Mouse (Mus musculus) midbrain, postnatal 0 days (tissue): Measurements from ENCODE around the gene Hoxc11. TPM values are rescaled to one million over a fixed set of nuclear protein-coding genes. Genes with fewer than 3 reads are reported as not detected.

Experiments used
- ATAC-seq: fragments of 200-750 bp; cut with Nextera tagmentation; 2 replicates; pipeline ENCODE4 v1.8.0; 2017; ENCODE audit warnings: moderate number of reproducible peaks, mild to moderate bottlenecking, moderate TSS enrichment, moderate library complexity; ENCODE audit not compliant: low FRiP score
- DNase-seq: peaks from one replicate; pipeline ENCODE4 v3.0.0-alpha.2; 2015; ENCODE audit warnings: low spot score
- H3K27ac ChIP-seq: fragments of 300-500 bp; sonication (generic); 2 replicates; pipeline ENCODE4 v1.5.1; 2014; ENCODE audit warnings: low read depth, mild to moderate bottlenecking, low read length, mixed read lengths
- H3K27me3 ChIP-seq: fragments of 300-500 bp; sonication (generic); 2 replicates; pipeline ENCODE4 v1.6.1; 2014; ENCODE audit warnings: low read length, control low read depth, mixed read lengths; ENCODE audit not compliant: insufficient read depth
- H3K36me3 ChIP-seq: fragments of 300-500 bp; sonication (generic); 2 replicates; pipeline ENCODE4 v1.6.1; 2014; ENCODE audit warnings: low read length, control low read depth, mixed read lengths; ENCODE audit not compliant: insufficient read depth
- H3K4me1 ChIP-seq: fragments of 300-500 bp; sonication (generic); 2 replicates; pipeline ENCODE4 v1.6.1; 2014; ENCODE audit warnings: mild to moderate bottlenecking, control low read depth, antibody characterized with exemption, low read length, mixed read lengths; ENCODE audit not compliant: insufficient read depth
- H3K4me2 ChIP-seq: fragments of 300-500 bp; sonication (generic); 2 replicates; pipeline ENCODE4 v1.6.1; 2014; ENCODE audit warnings: low read depth, mild to moderate bottlenecking, low read length, mixed read lengths; ENCODE audit not compliant: poor library complexity, severe bottlenecking
- H3K4me3 ChIP-seq: fragments of 300-500 bp; sonication (generic); 2 replicates; pipeline ENCODE4 v1.5.1; 2014; ENCODE audit warnings: low read depth, mild to moderate bottlenecking, low read length, moderate library complexity
- H3K9ac ChIP-seq: fragments of 300-500 bp; sonication (generic); replicated peaks from 2 replicates; pipeline ENCODE4 v1.6.1; 2014; ENCODE audit warnings: mild to moderate bottlenecking, low read length, moderate library complexity, mixed read lengths; ENCODE audit not compliant: poor library complexity, severe bottlenecking
- H3K9me3 ChIP-seq: fragments of 300-500 bp; sonication (generic); 2 replicates; pipeline ENCODE4 v1.6.1; 2016; ENCODE audit warnings: low read length, control low read depth
- CTCF ChIP-seq: IDR thresholded peaks from 2 replicates; pipeline ENCODE4 v1.5.1; 2016; ENCODE audit warnings: antibody characterized with exemption, mild to moderate bottlenecking
- WGBS: fragments of 180-500 bp; shearing (Covaris S2); extraction: QIAGEN DNeasy Blood & Tissue Kit; methylation state at CpG from one replicate; pipeline ENCODE4 v1.1.7; 2014; 5-methylcytosine and 5-hydroxymethylcytosine counted together
- microRNA-seq: library from miRNA; unstranded; fragments of <30 nt; microRNA quantifications from one replicate; pipeline ENCODE4, GENCODE M21; 2016; ENCODE audit warnings: borderline number of aligned reads
- polyA plus RNA-seq: library from polyadenylated mRNA; unstranded; fragments of >200 nt; fragmentation: Nextera tagmentation; extraction: Ambion mirVana; gene quantifications from 2 replicates; pipeline ENCODE4 v1.2.1, GENCODE M21; 2015
- total RNA-seq: library from RNA; depleted of rRNA; stranded (reverse); fragments of >200 nt; gene quantifications from 2 replicates; pipeline ENCODE4 v1.2.3, GENCODE M21; 2014; rRNA removed

Hoxc11 gene
- total and polyA plus RNA-seq, 2 experiments from 2014 or later, result not detected

- Histone ChIP-seq H3K36me3 (no peaks in the 10 kb centered on the region), H3K4me3 (no peak overlapping the region), H3K9me3 (no peaks in the 10 kb centered on the region), H3K9ac (no peak overlapping the region), H3K4me2 (no peak overlapping the region), H3K4me1 (no peaks in the 10 kb centered on the region), H3K27me3 (peaks cover 99% of the 10 kb centered on the region), H3K27ac (no peak overlapping the region)
- WGBS, result under 1% methylated on average over 17 of the region's 17 CpGs
- ATAC-seq (no peak), DNase-seq (no peak)
- no peak for TF ChIP-seq CTCF
Observed at GRCm38 (mm10) chr15:103005308-103005707, 51.1 kb downstream of the Hoxc11 start.

DNA sequence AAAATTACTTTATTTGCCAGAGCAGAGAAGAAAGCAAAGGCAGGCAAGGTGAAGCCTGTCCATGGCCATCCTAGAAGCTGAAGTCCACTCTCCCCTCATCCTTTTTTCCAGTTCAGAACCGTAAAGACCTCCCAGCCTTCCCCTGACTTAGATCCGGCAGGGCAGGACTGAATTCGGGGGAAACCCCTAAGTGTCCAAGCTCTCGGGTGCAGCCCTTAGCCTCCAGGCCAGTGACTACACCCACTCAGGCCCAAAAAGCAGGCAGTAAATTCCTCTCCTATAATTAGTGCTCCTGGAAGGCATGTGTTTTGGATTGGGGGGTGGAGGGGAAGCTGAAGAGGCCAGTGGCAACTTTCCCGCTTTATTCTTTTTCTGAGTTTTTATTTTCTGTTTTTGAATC is 51.6 kb downstream of the Hoxc11 start:
- Histone ChIP-seq H3K9me3 (no peaks in the 10 kb centered on the region), H3K4me1 (no peaks in the 10 kb centered on the region), H3K4me3 (no peak overlapping the region), H3K27ac (no peak overlapping the region), H3K9ac (no peak overlapping the region), H3K4me2 (no peak overlapping the region), H3K36me3 (no peaks in the 10 kb centered on the region), H3K27me3 (peaks cover 99% of the 10 kb centered on the region)
- no peak for TF ChIP-seq CTCF
- no peak for DNase-seq
- no peak for ATAC-seq
- 2% methylated on average over 5 of the region's 5 CpGs for WGBS

DNA sequence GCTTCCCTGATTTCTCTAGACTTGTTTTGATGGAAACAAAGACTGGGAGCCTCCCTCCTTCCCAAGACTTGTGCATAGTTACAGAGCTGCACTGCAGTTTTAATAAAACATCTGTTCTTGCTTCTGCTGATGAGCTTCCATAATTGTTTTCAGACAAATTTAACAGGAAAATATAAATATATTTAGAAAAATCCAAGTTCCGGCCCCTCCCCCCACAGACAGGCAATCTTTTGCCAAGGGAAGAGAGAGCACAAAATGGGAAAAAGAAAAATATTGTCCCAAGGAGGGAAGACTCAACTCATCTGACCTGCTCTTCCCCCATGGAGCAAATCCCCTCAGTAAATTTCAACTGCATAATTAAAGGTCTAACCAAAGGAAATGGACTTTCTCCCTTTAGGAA is 52.1 kb downstream of the Hoxc11 start:
- H3K4me3 ChIP-seq, result no peak overlapping the region
- H3K36me3 ChIP-seq, result no peaks in the 10 kb centered on the region
- TF ChIP-seq CTCF, result no peak
- ATAC-seq, result no peak
- no peak overlapping the region for H3K27ac ChIP-seq
- H3K4me1 ChIP-seq, result no peaks in the 10 kb centered on the region
- 24% methylated on average over 1 of the region's 1 CpGs for WGBS
- H3K27me3 ChIP-seq, result peaks cover 99% of the 10 kb centered on the region
- H3K9me3 ChIP-seq, result no peaks in the 10 kb centered on the region
- DNase-seq, result no peak
- no peak overlapping the region for H3K4me2 ChIP-seq
- no peak overlapping the region for H3K9ac ChIP-seq

Small RNAs within 50 kb of the gene (microRNA-seq; reads per million reads assigned to microRNA genes)
- gene Mir196a-2, result not detected

Other genes with a start within 250 kb of the Hoxc11 start
- gene Calcoco1, start 232.2 kb upstream of the Hoxc11 start, total RNA-seq, result 34.4 and 34.7 TPM in 2 replicates
- gene Calcoco1, start 232.2 kb upstream of the Hoxc11 start, polyA plus RNA-seq, result 27.1 and 27.2 TPM in 2 replicates
- 0.16 TPM in 1 of 2 replicates, not detected in the other for gene Hoxc13, start 33.3 kb upstream of the Hoxc11 start, total RNA-seq
- gene Hoxc13, start 33.3 kb upstream of the Hoxc11 start, polyA plus RNA-seq, result not detected in 2 replicates
- not detected in 2 replicates for gene Hoxc12, start 17.7 kb upstream of the Hoxc11 start, total RNA-seq
- gene Hoxc12, start 17.7 kb upstream of the Hoxc11 start, polyA plus RNA-seq, result not detected in 2 replicates
- not detected in 2 replicates for gene Hoxc10, start 12.4 kb downstream of the Hoxc11 start, total RNA-seq
- not detected in 2 replicates for gene Hoxc10, start 12.4 kb downstream of the Hoxc11 start, polyA plus RNA-seq
- gene Hoxc5, start 13.0 kb downstream of the Hoxc11 start, total RNA-seq, result 0.88 TPM in 1 of 2 replicates, not detected in the other
- not detected in 2 replicates for gene Hoxc5, start 13.0 kb downstream of the Hoxc11 start, polyA plus RNA-seq
- not detected in 2 replicates for gene Hoxc9, start 22.0 kb downstream of the Hoxc11 start, total RNA-seq
- not detected in 2 replicates for gene Hoxc9, start 22.0 kb downstream of the Hoxc11 start, polyA plus RNA-seq
- gene Hoxc8, start 36.2 kb downstream of the Hoxc11 start, total RNA-seq, result not detected in 2 replicates
- not detected in 2 replicates for gene Hoxc8, start 36.2 kb downstream of the Hoxc11 start, polyA plus RNA-seq
- gene Hoxc6, start 43.8 kb downstream of the Hoxc11 start, total RNA-seq, result not detected in 2 replicates
- not detected in 2 replicates for gene Hoxc6, start 43.8 kb downstream of the Hoxc11 start, polyA plus RNA-seq
- 2.2 TPM in 1 of 2 replicates, not detected in the other for gene Hoxc4, start 64.5 kb downstream of the Hoxc11 start, total RNA-seq
- not detected in 2 replicates for gene Hoxc4, start 64.5 kb downstream of the Hoxc11 start, polyA plus RNA-seq
- 33.2 and 42.9 TPM in 2 replicates for gene Smug1, start 212.7 kb downstream of the Hoxc11 start, total RNA-seq
- 13.6 and 14.1 TPM in 2 replicates for gene Smug1, start 212.7 kb downstream of the Hoxc11 start, polyA plus RNA-seq